Mouse (Mus musculus) effector memory CD4-positive, alpha-beta T cell, adult 5 months (primary cell): Measurements from ENCODE around the gene Ctla2b. TPM values are rescaled to one million over a fixed set of nuclear protein-coding genes. Genes with fewer than 3 reads are reported as not detected.

ENCODE experiments used
- polyA plus RNA-seq: library from polyadenylated mRNA; unstranded; fragments of 100-300 nt; shearing (Covaris generic); gene quantifications from one replicate; pipeline ENCODE4 v1.2.1, GENCODE M21; 2017

The Ctla2b gene
- 20.0 TPM for polyA plus RNA-seq

GRCm38 (mm10) chr13:60897328-60897727 is at the start of gene Ctla2b:
Ctla2b (minus strand) TSS chr13:60897447.

GRCm38 (mm10) chr13:60941884-60942283 is 44.6 kb upstream of the Ctla2b start, which contains the start of gene Tpbpa:
Tpbpa (minus strand) TSS chr13:60941984.

GRCm38 (mm10) chr13:60936500-60936901 is 39.3 kb upstream of the Ctla2b start, which contains the start of the genes Gm49391 and Ctla2a:
Gm49391 (minus strand) TSS chr13:60936571.
Ctla2a (minus strand) TSS chr13:60936625.

GRCm38 (mm10) chr13:60935490-60935889 is 38.2 kb upstream of the Ctla2b start, which contains the start of gene Gm49393:
Gm49393 (minus strand) TSS chr13:60935590.

GRCm38 (mm10) chr13:60904780-60905179 is 7.5 kb upstream of the Ctla2b start, which contains the start of gene Tpbpb:
Tpbpb (minus strand) TSS chr13:60904880.

GRCm38 (mm10) chr13:60896794-60897193 is 453 bp downstream of the Ctla2b start, which contains the start of gene Gm49392:
Gm49392 (minus strand) TSS chr13:60896894.

GRCm38 (mm10) chr13:60864281-60864680 is 33.0 kb downstream of the Ctla2b start, which contains the start of gene 4930486L24Rik:
4930486L24Rik (minus strand) TSS chr13:60864475.

Other genes starting within 250 kb of the Ctla2b start
- not detected for gene BC051665, start 111.1 kb downstream of the Ctla2b start, polyA plus RNA-seq
- not detected for gene Ctsll3, start 94.6 kb downstream of the Ctla2b start, polyA plus RNA-seq
- gene 4930486L24Rik, start 33.0 kb downstream of the Ctla2b start, polyA plus RNA-seq, result 1.00 TPM
- 0.50 TPM for gene Gm49392, start 553 bp downstream of the Ctla2b start, polyA plus RNA-seq
- gene Tpbpb, start 7.4 kb upstream of the Ctla2b start, polyA plus RNA-seq, result not detected
- not detected for gene Gm49393, start 38.1 kb upstream of the Ctla2b start, polyA plus RNA-seq
- gene Gm49391, start 39.1 kb upstream of the Ctla2b start, polyA plus RNA-seq, result 5.5 TPM
- 218 TPM for gene Ctla2a, start 39.2 kb upstream of the Ctla2b start, polyA plus RNA-seq
- gene Tpbpa, start 44.5 kb upstream of the Ctla2b start, polyA plus RNA-seq, result not detected
- gene Ctsj, start 108.5 kb upstream of the Ctla2b start, polyA plus RNA-seq, result not detected
- not detected for gene Ctsq, start 143.2 kb upstream of the Ctla2b start, polyA plus RNA-seq